Mouse (Mus musculus): ENCODE data around the gene Zfp988. TPM values are rescaled to one million over a fixed set of nuclear protein-coding genes. Genes with fewer than 3 reads are reported as not detected.
"Not testable (repeated sequence)": the region's sequence is repeated elsewhere in the genome, so short reads cannot be mapped to it uniquely, and the experiment has no call there.

Zfp988 gene
- polyA plus RNA-seq, 1 experiment from 2014 or later = 0.32 TPM

- H3K4me1 ChIP-seq (ENCODE audit: insufficient read depth); H3K9ac ChIP-seq; H3K4me2 ChIP-seq; DNase-seq; H3K27ac ChIP-seq (ENCODE audit: low read depth); ATAC-seq (ENCODE audit: insufficient read depth); H3K4me3 ChIP-seq (ENCODE audit: low read depth, low read length); H3K36me3 ChIP-seq (ENCODE audit: insufficient read depth); H3K27me3 ChIP-seq (ENCODE audit: insufficient read depth, low read length): not testable (repeated sequence)
- 88% methylated on average over 10 of the region's 13 CpGs for WGBS
- H3K9me3 ChIP-seq (ENCODE audit: low read depth, low read length) = peaks cover 42% of the 10 kb centered on the region
Measured at GRCm38 (mm10) chr4:147351376-147351980, 46.0 kb downstream of the Zfp988 start.

GRCm38 (mm10) chr4:147353626-147354025 is 48.2 kb downstream of the Zfp988 start:
- not testable (repeated sequence) for H3K27me3 ChIP-seq (ENCODE audit: insufficient read depth, low read length); DNase-seq; H3K4me3 ChIP-seq (ENCODE audit: low read depth, low read length); ATAC-seq (ENCODE audit: insufficient read depth); H3K4me2 ChIP-seq; H3K4me1 ChIP-seq (ENCODE audit: insufficient read depth); H3K27ac ChIP-seq (ENCODE audit: low read depth); H3K36me3 ChIP-seq (ENCODE audit: insufficient read depth); H3K9ac ChIP-seq
- peaks cover 30% of the 10 kb centered on the region for H3K9me3 ChIP-seq (ENCODE audit: low read depth, low read length)
- 80% methylated on average over 4 of the region's 4 CpGs for WGBS

- ATAC-seq (ENCODE audit: insufficient read depth); DNase-seq; H3K27ac ChIP-seq (ENCODE audit: low read depth); H3K4me3 ChIP-seq (ENCODE audit: low read depth, low read length); H3K36me3 ChIP-seq (ENCODE audit: insufficient read depth); H3K4me1 ChIP-seq (ENCODE audit: insufficient read depth); H3K4me2 ChIP-seq; H3K9ac ChIP-seq; H3K27me3 ChIP-seq (ENCODE audit: insufficient read depth, low read length); H3K9me3 ChIP-seq (ENCODE audit: low read depth, low read length): not testable (repeated sequence)
- WGBS = no CpG with 5 or more reads among the region's 3 CpGs
Measured at GRCm38 (mm10) chr4:147356042-147356441, 50.6 kb downstream of the Zfp988 start.

GRCm38 (mm10) chr4:147357195-147357594 is 51.7 kb downstream of the Zfp988 start:
- H3K36me3 ChIP-seq (ENCODE audit: insufficient read depth); ATAC-seq (ENCODE audit: insufficient read depth); H3K27me3 ChIP-seq (ENCODE audit: insufficient read depth, low read length); H3K9ac ChIP-seq; DNase-seq; H3K27ac ChIP-seq (ENCODE audit: low read depth); H3K4me1 ChIP-seq (ENCODE audit: insufficient read depth); H3K4me3 ChIP-seq (ENCODE audit: low read depth, low read length); H3K9me3 ChIP-seq (ENCODE audit: low read depth, low read length); H3K4me2 ChIP-seq: not testable (repeated sequence)
- WGBS = no CpG with 5 or more reads among the region's 2 CpGs

- not testable (repeated sequence) for H3K4me3 ChIP-seq (ENCODE audit: low read depth, low read length); ATAC-seq (ENCODE audit: insufficient read depth)
Measured at GRCm38 (mm10) chr4:147361003-147361402, 55.5 kb downstream of the Zfp988 start, which contains the start of gene Zfp978. Gene Zfp978, plus strand, starts transcription at chr4:147361303.

GRCm38 (mm10) chr4:147361872-147362271 is 56.4 kb downstream of the Zfp988 start:
- H3K36me3 ChIP-seq (ENCODE audit: insufficient read depth); H3K4me1 ChIP-seq (ENCODE audit: insufficient read depth); ATAC-seq (ENCODE audit: insufficient read depth); H3K4me2 ChIP-seq; H3K9me3 ChIP-seq (ENCODE audit: low read depth, low read length); H3K9ac ChIP-seq; H3K27me3 ChIP-seq (ENCODE audit: insufficient read depth, low read length); DNase-seq; H3K4me3 ChIP-seq (ENCODE audit: low read depth, low read length); H3K27ac ChIP-seq (ENCODE audit: low read depth): not testable (repeated sequence)
- WGBS = no CpG with 5 or more reads among the region's 1 CpGs

More at GRCm38 (mm10) chr4:147361003-147361402, 55.5 kb downstream of the Zfp988 start, which contains the start of gene Zfp978:
- H3K9me3 ChIP-seq (ENCODE audit: low read depth, low read length); H3K4me2 ChIP-seq; H3K27ac ChIP-seq (ENCODE audit: low read depth); H3K9ac ChIP-seq; H3K4me1 ChIP-seq (ENCODE audit: insufficient read depth); H3K27me3 ChIP-seq (ENCODE audit: insufficient read depth, low read length); H3K36me3 ChIP-seq (ENCODE audit: insufficient read depth); DNase-seq: not testable (repeated sequence)
- WGBS = no CpG with 5 or more reads among the region's 6 CpGs

- not testable (repeated sequence) for H3K9me3 ChIP-seq (ENCODE audit: low read depth, low read length); H3K27me3 ChIP-seq (ENCODE audit: insufficient read depth, low read length); H3K27ac ChIP-seq (ENCODE audit: low read depth); H3K4me2 ChIP-seq; H3K4me1 ChIP-seq (ENCODE audit: insufficient read depth); H3K4me3 ChIP-seq (ENCODE audit: low read depth, low read length); DNase-seq; ATAC-seq (ENCODE audit: insufficient read depth); H3K9ac ChIP-seq; H3K36me3 ChIP-seq (ENCODE audit: insufficient read depth)
- no CpG with 5 or more reads among the region's 2 CpGs for WGBS
Measured at GRCm38 (mm10) chr4:147369564-147369963, 64.1 kb downstream of the Zfp988 start.

GRCm38 (mm10) chr4:147383199-147383598 is 77.7 kb downstream of the Zfp988 start:
- H3K4me1 ChIP-seq (ENCODE audit: insufficient read depth); H3K27ac ChIP-seq (ENCODE audit: low read depth); H3K9me3 ChIP-seq (ENCODE audit: low read depth, low read length); H3K27me3 ChIP-seq (ENCODE audit: insufficient read depth, low read length); H3K4me3 ChIP-seq (ENCODE audit: low read depth, low read length); H3K4me2 ChIP-seq; H3K9ac ChIP-seq; DNase-seq; H3K36me3 ChIP-seq (ENCODE audit: insufficient read depth); ATAC-seq (ENCODE audit: insufficient read depth): not testable (repeated sequence)
- 82% methylated on average over 2 of the region's 4 CpGs for WGBS

Other genes with a start within 250 kb of the Zfp988 start
- 4.3 and 4.9 TPM in 2 replicates for gene Zfp991, start 173.6 kb upstream of the Zfp988 start, polyA plus RNA-seq (2014; fragmentation: Nextera tagmentation; extraction: Ambion mirVana)
- gene Zfp978, start 55.6 kb downstream of the Zfp988 start, polyA plus RNA-seq (2014; fragmentation: Nextera tagmentation; extraction: Ambion mirVana) = 0.21 TPM in 1 of 2 replicates, not detected in the other
- gene Zfp982, start 186.7 kb downstream of the Zfp988 start, polyA plus RNA-seq (2014; fragmentation: Nextera tagmentation; extraction: Ambion mirVana) = 5.1 and 5.4 TPM in 2 replicates
- 0.20 and 0.37 TPM in 2 replicates for gene Gm16503, start 234.5 kb downstream of the Zfp988 start, polyA plus RNA-seq (2014; fragmentation: Nextera tagmentation; extraction: Ambion mirVana)
- gene Zfp985, start 247.6 kb downstream of the Zfp988 start, polyA plus RNA-seq (2014; fragmentation: Nextera tagmentation; extraction: Ambion mirVana) = 0.18 and 0.46 TPM in 2 replicates

All from lung, embryonic 14.5 days (tissue).